Mouse (Mus musculus) small intestine, adult 2 months (tissue): ENCODE measurements around the gene 5730596B20Rik.

Experiments
- CTCF ChIP-seq: fragments of 200-500 bp; IDR thresholded peaks from 2 replicates; pipeline ENCODE4 v1.5.1; 2012; ENCODE audit warnings: low read depth, mild to moderate bottlenecking, control low read depth, inconsistent platforms, low read length, moderate library complexity, mixed read lengths; ENCODE audit not compliant: insufficient replicate concordance, insufficient read length; ENCODE audit errors: extremely low read depth
- POLR2A ChIP-seq: fragments of 200-500 bp; IDR thresholded peaks from 2 replicates; pipeline ENCODE4 v1.6.1; 2012; ENCODE audit warnings: low read depth, mild to moderate bottlenecking, control low read depth, inconsistent platforms, low read length, moderate library complexity

GRCm38 (mm10) chr6:52226569-52227257 lies 49.4 kb downstream of the 5730596B20Rik start:
- TF ChIP-seq POLR2A: no peak
- TF ChIP-seq CTCF: no peak
